Mouse (Mus musculus) lung, postnatal 4 days (tissue): ENCODE measurements around the gene Nudt16l1.

ENCODE experiments used
- DNase-seq, 2 experiments: peaks; one replicate each; pipeline ENCODE4 v3.0.0; 2021

Nudt16l1 gene

DNA sequence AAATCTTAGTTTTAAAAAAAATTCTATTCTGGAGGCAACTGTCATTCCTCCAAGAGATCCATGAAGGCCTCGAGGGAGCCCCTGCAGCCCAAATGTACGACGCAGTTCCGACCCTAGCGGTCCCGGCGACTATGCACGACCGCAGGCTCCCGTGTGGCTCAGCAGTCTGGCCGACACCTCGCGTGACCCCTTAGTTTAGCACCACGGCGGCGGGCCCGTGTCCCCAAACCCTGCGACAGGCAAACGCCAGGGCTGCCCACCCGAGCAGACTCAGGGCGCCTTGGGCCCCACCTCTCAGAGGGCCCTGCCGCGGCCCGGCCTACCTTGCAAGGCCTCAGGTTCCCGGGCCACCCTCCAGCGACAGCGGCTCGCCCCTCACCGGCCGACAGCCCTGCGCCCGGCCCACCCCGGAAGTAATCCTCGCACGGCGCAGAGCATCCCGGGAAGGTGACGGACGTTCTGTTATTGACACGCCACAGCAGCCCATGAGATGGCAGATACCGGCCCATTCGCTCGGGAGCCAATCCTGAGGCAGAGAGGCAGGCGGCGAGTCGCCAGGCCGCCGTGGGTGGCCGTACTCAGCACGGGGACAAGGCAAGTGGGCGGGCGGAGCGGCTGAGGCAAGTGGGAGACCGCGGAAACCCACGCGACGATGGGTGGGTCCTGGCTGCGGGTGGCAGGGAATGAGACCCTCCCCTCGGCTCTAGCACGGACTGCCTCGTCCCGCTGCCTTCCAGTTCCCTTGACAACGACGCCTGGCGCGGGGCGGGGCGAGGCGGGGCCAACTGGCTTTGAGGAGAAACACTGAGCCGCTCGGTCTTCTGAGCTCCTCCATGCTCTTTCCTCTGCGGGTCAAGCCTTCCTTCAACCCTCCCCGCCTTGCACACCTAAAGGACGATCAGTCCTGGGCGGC, 25.5 kb downstream of the Nudt16l1 start, which contains the start of gene Anks3:
TSS of gene Anks3 (minus strand) at position 409 of the 913 bp plus-strand sequence.
- peak; percentile 97 to 100 for DNase-seq

- no peak for DNase-seq
Measured at GRCm38 (mm10) chr16:4964731-4965391, 26.3 kb downstream of the Nudt16l1 start.

GRCm38 (mm10) chr16:4965392-4966129, 27.0 kb downstream of the Nudt16l1 start:
- DNase-seq, result no peak

DNA sequence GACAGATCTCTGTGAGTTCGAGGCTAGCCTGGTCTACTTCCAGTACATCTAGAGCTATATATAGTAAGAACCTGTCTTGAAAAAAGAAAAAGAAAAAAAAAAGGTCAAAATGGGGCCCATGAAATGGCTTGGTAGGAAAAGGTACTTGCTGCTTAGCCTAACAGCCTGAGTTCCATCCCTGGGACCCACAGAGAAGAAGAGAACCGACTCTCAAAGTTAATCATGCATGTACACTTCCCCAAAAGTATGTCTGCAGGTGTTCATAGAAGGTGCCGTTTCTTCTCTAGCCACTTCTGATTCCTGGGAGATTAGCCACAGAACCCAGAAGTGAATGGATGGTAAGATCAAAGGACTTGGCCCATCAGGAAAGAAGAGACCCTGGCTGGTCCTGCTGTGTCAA, 29.9 kb downstream of the Nudt16l1 start:
- DNase-seq, result no peak

- DNase-seq, result peak; percentile 58 to 63
Measured at GRCm38 (mm10) chr16:4969055-4969843, 30.7 kb downstream of the Nudt16l1 start.

- peak; percentile 65 to 81 for DNase-seq
Measured at GRCm38 (mm10) chr16:4971626-4972025, 33.1 kb downstream of the Nudt16l1 start.

DNA sequence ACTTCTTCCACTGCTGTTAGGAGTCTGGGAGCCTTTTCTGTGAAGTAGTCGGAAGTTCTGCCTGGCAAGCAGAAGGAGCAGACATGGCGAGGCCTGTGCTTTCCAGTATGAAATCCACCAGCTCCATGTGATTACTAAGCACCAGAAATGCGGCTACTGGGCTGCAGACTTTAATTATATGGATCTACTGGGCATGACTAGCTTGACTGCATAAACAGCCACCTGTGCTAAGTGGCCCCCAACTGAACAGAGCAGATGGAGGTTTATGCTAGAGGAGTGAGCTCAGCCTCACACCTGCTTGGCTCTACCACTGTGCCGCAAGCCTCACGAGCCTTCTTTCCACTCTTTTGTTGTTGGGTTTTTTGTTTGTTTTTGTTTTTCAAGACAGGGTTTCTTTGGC, 36.0 kb downstream of the Nudt16l1 start:
- DNase-seq, result no peak

DNA sequence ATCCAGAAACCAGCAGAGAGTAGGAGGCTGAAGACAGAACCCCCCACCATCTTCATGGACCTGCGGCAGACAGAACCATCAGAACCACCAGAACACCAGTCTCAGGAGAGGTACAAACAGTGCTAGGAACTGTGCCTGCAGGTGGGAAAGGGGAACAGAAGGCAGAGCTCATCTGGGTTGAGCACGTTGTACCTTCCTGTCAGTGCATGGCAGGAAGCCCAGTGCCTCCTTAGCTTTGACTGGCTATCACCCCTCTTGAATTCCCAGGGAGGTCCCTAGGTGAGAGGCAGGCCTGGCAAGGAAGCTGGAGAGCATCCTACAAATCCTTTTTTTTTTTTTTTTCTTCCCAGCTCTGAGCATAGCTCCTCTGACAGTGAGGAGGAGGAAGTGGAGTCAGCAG, 37.6 kb downstream of the Nudt16l1 start:
- no peak for DNase-seq

DNA sequence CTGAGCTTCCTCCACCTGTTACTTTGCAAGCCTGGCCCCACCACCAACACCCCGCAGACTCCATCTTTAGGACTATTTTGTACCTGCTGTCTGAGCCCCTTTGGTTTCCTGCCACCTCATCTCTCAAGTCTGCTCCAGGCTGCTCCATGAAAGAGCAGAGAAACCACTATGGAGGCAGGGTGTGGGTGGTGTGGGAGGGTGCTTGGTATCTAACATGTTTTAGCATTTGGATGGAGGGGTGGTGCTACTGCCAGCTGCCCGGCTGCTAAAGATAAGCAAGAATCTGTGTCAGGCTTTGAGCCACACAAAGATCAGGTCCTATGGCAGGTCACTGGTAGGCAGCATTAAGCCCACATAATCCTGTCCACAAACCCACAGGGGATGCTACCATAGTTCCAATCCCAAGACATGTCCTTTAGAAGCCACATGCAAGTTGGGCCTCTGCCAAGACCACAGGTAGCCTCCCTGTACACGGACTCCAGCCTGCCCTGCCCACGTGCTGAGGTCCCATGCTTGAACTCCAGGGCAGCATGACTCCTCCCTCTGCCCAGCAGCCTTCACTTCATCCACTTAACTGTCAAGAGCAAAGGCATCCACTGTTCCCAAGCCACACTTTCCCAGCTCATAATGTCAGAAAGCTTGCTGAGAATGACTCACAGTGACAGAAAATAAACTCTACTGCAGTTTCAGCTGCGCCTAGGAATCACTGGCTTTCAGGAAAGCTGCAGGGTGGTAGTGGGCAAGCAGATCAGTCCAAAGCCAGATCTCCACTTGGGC, 39.9 kb downstream of the Nudt16l1 start:
- DNase-seq, result peak; percentile 39 to 66

DNA sequence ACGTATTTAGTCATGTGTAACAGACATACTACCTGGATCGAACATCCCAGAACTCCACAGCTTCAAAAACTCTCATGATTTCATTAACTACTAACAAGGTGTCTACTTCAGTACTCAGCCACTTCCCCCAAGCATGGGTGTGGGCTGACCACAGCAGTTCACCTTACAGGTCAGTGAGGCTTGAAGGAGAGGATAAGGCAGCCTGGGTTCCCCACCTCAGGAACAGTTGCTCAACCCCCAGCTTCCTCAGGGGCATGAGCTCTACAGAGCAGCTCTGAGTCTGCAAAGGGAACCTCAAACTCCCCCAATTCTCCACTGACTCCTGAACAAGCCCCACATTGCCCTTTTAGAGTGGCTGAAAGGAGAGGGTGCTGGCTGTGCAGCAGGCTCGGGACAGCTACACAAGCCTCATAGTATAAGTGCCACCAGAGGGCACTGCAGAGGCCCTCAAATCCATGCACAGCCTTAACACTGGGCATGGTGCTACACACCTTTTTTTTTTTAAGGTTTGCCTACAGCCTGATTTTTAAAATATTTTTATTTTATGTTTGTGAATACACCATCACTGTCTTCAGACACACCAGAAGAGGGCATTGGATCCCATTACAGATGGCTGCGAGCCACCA, 41.3 kb downstream of the Nudt16l1 start:
- peak in 1 of 2 experiments; percentile 42 for DNase-seq

GRCm38 (mm10) chr16:4984717-4985116, 46.2 kb downstream of the Nudt16l1 start:
- DNase-seq, result no peak
